Mouse (Mus musculus) E14TG2a.4 (cell line): ENCODE data around the gene Padi4.

Experiments
- CTCF ChIP-seq: conservative IDR thresholded peaks from 2 replicates; pipeline ENCODE4 v1.5.1; 2014; ENCODE audit warnings: low read length
- NANOG ChIP-seq: IDR thresholded peaks from 2 replicates; pipeline ENCODE4 v1.6.1; 2014; ENCODE audit warnings: borderline replicate concordance, low read length, mixed read lengths
- POU5F1 ChIP-seq: IDR thresholded peaks from 2 replicates; pipeline ENCODE4 v1.6.1; 2014; ENCODE audit warnings: low read length, borderline replicate concordance

GRCm38 (mm10) chr4:140789983-140790382 is 15.9 kb upstream of the Padi4 start:
- TF ChIP-seq CTCF (no peak), NANOG (no peak), POU5F1 (no peak)
